Mouse (Mus musculus): ENCODE results near the gene Txndc2.
A peak's percentile ranks its signal among the peaks of the same experiment; 100 is the strongest.

Gene Txndc2

DNA sequence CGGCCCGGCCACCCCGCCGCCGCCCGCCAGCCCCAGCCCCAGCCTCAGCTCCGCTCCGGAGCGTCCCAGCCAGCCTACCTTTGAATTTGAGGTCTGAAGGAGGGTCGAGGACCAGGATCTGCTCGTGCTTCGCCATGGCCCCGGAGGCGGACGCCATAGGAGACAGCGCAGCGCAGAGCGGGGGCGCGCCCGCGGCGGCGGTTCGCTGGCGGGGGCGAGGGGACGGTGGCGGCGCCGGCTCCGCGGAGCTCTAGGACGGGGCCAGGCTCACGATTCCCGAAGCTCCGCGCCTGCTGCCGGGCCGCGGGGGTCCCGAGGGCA is 28.9 kb downstream of the Txndc2 start:
- DNase-seq (ENCODE audit: low spot score in 2 of 2), result no peak

- peak in 1 of 2 experiments; percentile 8 for DNase-seq (ENCODE audit: low spot score in 2 of 2)
Observed at GRCm38 (mm10) chr17:65612391-65613141, 29.4 kb downstream of the Txndc2 start.

GRCm38 (mm10) chr17:65611721-65612120 is 30.2 kb downstream of the Txndc2 start:
- DNase-seq (ENCODE audit: low spot score in 2 of 2), result no peak

DNA sequence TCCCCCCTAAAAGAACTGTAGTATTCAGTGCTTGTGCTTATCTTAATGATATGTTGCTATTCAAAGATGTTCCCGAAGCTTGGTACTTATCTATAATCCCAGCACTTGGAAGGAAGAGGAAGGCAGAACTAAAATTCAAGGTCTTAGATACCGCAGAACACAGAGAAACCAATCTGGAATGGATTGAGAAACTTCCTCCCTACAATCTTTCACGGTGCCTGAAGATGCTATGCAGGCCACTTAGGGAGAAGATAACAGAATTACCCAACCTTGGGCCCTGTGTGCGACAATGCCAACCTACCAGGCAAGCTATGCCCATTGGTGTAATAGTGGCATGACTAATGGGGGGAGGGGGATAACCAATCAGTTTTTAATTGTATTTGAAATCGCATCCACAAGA is 33.2 kb downstream of the Txndc2 start:
- no peak for DNase-seq (ENCODE audit: low spot score in 2 of 2)

DNA sequence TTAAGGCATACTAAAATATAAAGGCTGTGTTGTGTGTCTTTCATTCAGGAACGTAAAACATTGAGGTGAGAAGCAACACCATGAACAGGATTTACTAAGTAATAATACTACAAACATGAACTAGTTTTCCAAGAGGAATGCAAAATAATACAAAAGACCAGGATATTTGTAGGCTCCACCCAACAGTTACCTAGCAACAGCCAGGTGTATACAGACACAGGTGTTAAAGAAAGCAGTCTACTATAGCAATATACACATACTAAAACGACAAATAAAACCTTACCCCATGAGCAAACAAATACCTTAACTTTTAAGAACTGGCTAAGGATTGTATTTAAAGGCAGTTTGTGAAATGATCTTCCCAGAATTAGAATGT is 33.7 kb downstream of the Txndc2 start:
- DNase-seq (ENCODE audit: low spot score in 2 of 2), result no peak

- DNase-seq (ENCODE audit: low spot score in 2 of 2), result no peak
Observed at GRCm38 (mm10) chr17:65607574-65608311, 34.2 kb downstream of the Txndc2 start.

DNA sequence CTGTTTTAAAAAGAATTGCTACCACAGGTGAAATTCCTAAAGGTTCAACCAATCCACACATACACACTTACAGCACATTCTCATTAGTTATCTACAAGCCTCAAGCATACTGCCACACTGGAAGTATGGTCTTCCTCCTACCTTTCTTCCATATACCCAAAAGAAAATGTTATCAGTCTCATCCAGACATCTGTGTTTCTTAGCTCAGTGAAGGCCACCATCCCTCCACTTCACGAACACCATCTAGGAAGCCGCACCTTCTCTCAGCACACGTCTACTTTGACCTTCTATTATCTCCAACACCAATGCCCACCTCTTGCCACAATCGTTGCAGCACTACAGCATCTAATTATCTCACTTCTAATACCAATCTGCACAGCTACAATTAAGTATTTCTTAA is 36.0 kb downstream of the Txndc2 start:
- no peak for DNase-seq (ENCODE audit: low spot score in 2 of 2)

DNA sequence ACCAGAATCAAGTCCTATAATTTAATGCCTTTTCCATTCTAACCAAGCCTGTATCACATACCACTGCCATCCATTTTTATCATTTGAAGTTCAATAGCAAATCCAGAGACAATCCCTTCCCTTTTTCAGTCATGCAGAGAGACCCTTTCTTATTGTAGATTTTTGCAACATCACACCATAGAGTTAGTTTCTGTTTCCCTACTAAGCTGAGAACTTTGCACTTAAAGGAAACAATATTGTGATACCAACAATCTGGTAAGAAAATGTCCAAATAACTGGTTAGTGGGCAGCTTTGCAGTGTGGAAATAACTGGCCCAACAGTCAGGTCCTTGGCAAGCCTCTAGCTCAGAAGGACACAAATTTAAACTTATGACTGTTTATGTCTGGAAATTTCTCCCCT is 37.1 kb downstream of the Txndc2 start:
- no peak for DNase-seq (ENCODE audit: low spot score in 2 of 2)

- no peak for DNase-seq (ENCODE audit: low spot score in 2 of 2)
Observed at GRCm38 (mm10) chr17:65604315-65604714, 37.7 kb downstream of the Txndc2 start.

GRCm38 (mm10) chr17:65597857-65598486 is 44.0 kb downstream of the Txndc2 start:
- DNase-seq (ENCODE audit: low spot score in 2 of 2), result no peak

- no peak for DNase-seq (ENCODE audit: low spot score in 2 of 2)
Observed at GRCm38 (mm10) chr17:65594687-65595086, 47.3 kb downstream of the Txndc2 start.

Data from frontal cortex, postnatal 25 days (tissue).